12 mouse cellular contexts compared by ENCODE assay signal in the genomic region with DNA sequence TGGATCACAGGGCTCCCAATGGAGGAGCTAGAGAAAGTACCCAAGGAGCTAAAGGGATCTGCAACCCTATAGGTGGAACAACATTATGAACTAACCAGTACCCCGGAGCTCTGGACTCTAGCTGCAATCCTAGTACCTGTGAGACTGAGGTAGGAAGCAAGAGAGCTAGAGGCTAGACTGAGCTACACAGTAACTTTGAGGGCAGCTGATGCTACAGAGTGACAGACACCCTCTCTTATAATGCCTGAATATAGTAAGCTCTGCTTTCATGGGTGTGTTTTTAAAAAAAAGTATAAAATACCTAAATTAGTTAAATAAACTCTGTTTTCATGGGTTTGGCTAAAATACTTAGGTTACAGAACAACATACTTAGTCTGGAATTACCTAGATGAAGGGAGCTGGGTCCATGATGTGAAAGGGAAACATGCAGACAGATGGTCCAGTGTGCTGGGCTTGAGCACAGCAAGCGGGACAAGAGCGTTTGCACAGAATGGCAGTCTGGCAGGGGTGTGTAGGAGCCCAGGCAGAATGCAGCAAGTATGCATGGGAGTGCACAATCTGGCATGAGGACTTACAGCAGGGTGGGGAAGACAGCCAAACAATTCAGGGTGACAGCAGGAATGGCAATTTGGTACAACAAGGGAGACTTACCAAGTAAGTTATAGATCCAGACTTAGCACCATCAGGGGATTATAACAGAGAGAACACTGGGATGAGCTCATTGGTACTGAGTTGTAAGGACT.
DNase-seq lines count a peak whose midpoint lies in the region; ATAC-seq lines count a peak whose summit lies in the region.
"Had no signal": no experiment of that assay in that cellular context is flagged by ENCODE, and none has a peak within 500 bp of the region (broad histone marks: within the 10 kb centered on the region; RNA-seq: fewer than 3 reads in every experiment).

No protein-coding gene starts in this region.

- no peaks in the 10 kb centered on the region for H3K36me3 ChIP-seq in midbrain, embryonic 13.5 days
- no peaks in the 10 kb centered on the region for H3K36me3 ChIP-seq in liver, embryonic 11.5 days (ENCODE audit: control insufficient read depth, insufficient read depth, low read length)
- no peaks in the 10 kb centered on the region for H3K36me3 ChIP-seq in intestine, embryonic 15.5 days
- H3K36me3 ChIP-seq: embryonic facial prominence, embryonic 13.5 days had no signal

- H3K9me3 ChIP-seq in midbrain, embryonic 13.5 days: no peaks in the 10 kb centered on the region
- no peaks in the 10 kb centered on the region for H3K9me3 ChIP-seq in liver, embryonic 11.5 days (ENCODE audit: control insufficient read depth, low read length)
- H3K9me3 ChIP-seq in intestine, embryonic 15.5 days: no peaks in the 10 kb centered on the region
- H3K9me3 ChIP-seq: embryonic facial prominence, embryonic 13.5 days had no signal

- ATAC-seq in midbrain, embryonic 13.5 days: peak; percentile 68; the same call in 1 of the 2 replicates
- ATAC-seq in liver, embryonic 11.5 days (replicated peaks; ENCODE audit: low FRiP score): no peak
- ATAC-seq in intestine, embryonic 15.5 days: no peak
- ATAC-seq: inflammation-experienced regulatory T-cells, adult 6 months had no signal

- no peak overlapping the region for H3K27ac ChIP-seq in midbrain, embryonic 13.5 days
- no peak overlapping the region for H3K27ac ChIP-seq in liver, embryonic 11.5 days (ENCODE audit: low read depth, low read length)
- H3K27ac ChIP-seq in intestine, embryonic 15.5 days: no peak overlapping the region
- H3K27ac ChIP-seq: embryonic facial prominence, embryonic 13.5 days had no signal

- no peaks in the 10 kb centered on the region for H3K27me3 ChIP-seq in midbrain, embryonic 13.5 days
- no peaks in the 10 kb centered on the region for H3K27me3 ChIP-seq in liver, embryonic 11.5 days (replicated peaks; ENCODE audit: control insufficient read depth, insufficient read depth, low read length)
- H3K27me3 ChIP-seq in intestine, embryonic 15.5 days (replicated peaks): no peaks in the 10 kb centered on the region
- H3K27me3 ChIP-seq: embryonic facial prominence, embryonic 13.5 days had no signal

- H3K9ac ChIP-seq in midbrain, embryonic 13.5 days (replicated peaks): no peak overlapping the region
- H3K9ac ChIP-seq in liver, embryonic 11.5 days (ENCODE audit: low read depth, low read length): no peak overlapping the region
- no peak overlapping the region for H3K9ac ChIP-seq in intestine, embryonic 15.5 days
- H3K9ac ChIP-seq: embryonic facial prominence, embryonic 13.5 days had no signal

- H3K4me3 ChIP-seq in midbrain, embryonic 13.5 days (replicated peaks): no peak overlapping the region
- no peak overlapping the region for H3K4me3 ChIP-seq in liver, embryonic 11.5 days (ENCODE audit: low read depth, low read length)
- no peak overlapping the region for H3K4me3 ChIP-seq in intestine, embryonic 15.5 days (replicated peaks)
- H3K4me3 ChIP-seq: embryonic facial prominence, embryonic 13.5 days had no signal

- WGBS in midbrain, embryonic 13.5 days: 82% methylated on average over 3 of the region's 3 CpGs
- WGBS in liver, embryonic 11.5 days: 95% methylated on average over 3 of the region's 3 CpGs
- WGBS in intestine, embryonic 15.5 days: 90% methylated on average over 3 of the region's 3 CpGs

- H3K4me2 ChIP-seq in midbrain, embryonic 13.5 days (replicated peaks): no peak overlapping the region
- no peak overlapping the region for H3K4me2 ChIP-seq in liver, embryonic 11.5 days
- H3K4me2 ChIP-seq in intestine, embryonic 15.5 days (replicated peaks): no peak overlapping the region
- H3K4me2 ChIP-seq: embryonic facial prominence, embryonic 13.5 days had no signal

- H3K4me1 ChIP-seq in midbrain, embryonic 13.5 days (replicated peaks): no peaks in the 10 kb centered on the region; the same call in 1 of the 2 replicates
- peaks cover 12% of the 10 kb centered on the region for H3K4me1 ChIP-seq in liver, embryonic 11.5 days (replicated peaks; ENCODE audit: control insufficient read depth, insufficient read depth, low read length)
- 0 out of 2 replicates have a peak, but pooled peaks cover 2% of the 10 kb centered on the region for H3K4me1 ChIP-seq in intestine, embryonic 15.5 days (replicated peaks)
- H3K4me1 ChIP-seq: embryonic facial prominence, embryonic 13.5 days had no signal

- peak; percentile 73 for DNase-seq in brain, embryonic 18.5 days (ENCODE audit: low read depth, low spot score)
- DNase-seq in cerebellum, adult 8-10 months: peak; percentile 73
- DNase-seq in layer of hippocampus, adult 11-12 months (ENCODE audit: low spot score): peak; percentile 80
- DNase-seq in liver, embryonic 11.5 days (ENCODE audit: low spot score): no peak
- DNase-seq in adrenal gland, postnatal 14 days: no peak
- DNase-seq: adrenal gland, postnatal 25 days; lung, postnatal 10 days; thymus, adult 2 months had no signal

Comparison
In these comparisons a context has a peak if more than half of its experiments do, and no peak if none do; other contexts are left out.
1. DNase-seq: peak in brain, embryonic 18.5 days (single experiment), cerebellum, adult 8-10 months (single experiment) and layer of hippocampus, adult 11-12 months (single experiment); none in liver, embryonic 11.5 days (single experiment) and adrenal gland, postnatal 14 days (single experiment).